Mouse (Mus musculus): ENCODE measurements around the gene Tmem189.

DNA sequence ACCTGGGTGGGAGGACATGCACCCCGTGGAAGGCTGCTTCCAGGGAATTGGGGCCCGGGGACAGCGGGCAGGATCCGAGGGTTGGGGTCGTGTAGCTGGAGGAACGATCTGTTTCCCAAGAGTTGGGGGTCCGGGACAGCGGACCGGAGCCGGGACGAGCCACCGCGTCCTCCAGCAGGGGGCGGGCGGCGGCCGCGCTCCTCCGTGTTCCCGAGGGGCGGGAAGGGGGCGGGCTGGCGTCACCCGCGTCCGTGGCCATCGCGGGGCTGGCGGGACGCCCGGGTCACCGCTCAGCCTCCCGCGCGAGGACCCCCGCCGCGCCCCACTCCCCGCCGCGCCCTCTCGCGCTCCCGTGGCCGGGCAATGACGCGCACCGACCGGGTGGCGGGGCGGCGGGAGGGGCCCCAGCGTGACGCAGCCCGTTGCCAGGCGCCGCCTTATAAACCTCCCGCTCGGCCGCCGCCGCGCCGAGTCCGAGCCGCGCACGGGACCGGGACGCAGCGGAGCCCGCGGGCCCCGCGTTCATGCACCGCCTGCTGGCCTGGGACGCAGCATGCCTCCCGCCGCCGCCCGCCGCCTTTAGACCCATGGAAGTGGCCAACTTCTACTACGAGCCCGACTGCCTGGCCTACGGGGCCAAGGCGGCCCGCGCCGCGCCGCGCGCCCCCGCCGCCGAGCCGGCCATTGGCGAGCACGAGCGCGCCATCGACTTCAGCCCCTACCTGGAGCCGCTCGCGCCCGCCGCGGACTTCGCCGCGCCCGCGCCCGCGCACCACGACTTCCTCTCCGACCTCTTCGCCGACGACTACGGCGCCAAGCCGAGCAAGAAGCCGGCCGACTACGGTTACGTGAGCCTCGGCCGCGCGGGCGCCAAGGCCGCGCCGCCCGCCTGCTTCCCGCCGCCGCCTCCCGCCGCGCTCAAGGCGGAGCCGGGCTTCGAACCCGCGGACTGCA, 847 bp downstream of the Tmem189 start, which contains the start of gene Cebpb:
- TF ChIP-seq CTCF (IDR thresholded peaks at IDR 0.05; ENCODE audit: low read depth), result peak; percentile 58
- TF ChIP-seq EP300 (IDR thresholded peaks at IDR 0.05; ENCODE audit: low read depth), result no peak

All from heart, postnatal 0 days (tissue).